Mouse (Mus musculus) cerebellum, adult 18-20 months (tissue): ENCODE data around the gene 2900011O08Rik.

Experiments used
- DNase-seq, 2 experiments: peaks; one replicate each; pipeline ENCODE4 v3.0.0; 2021

The 2900011O08Rik gene

GRCm38 (mm10) chr16:14070471-14071169 lies 84.2 kb downstream of the 2900011O08Rik start:
- no peak for DNase-seq

DNA sequence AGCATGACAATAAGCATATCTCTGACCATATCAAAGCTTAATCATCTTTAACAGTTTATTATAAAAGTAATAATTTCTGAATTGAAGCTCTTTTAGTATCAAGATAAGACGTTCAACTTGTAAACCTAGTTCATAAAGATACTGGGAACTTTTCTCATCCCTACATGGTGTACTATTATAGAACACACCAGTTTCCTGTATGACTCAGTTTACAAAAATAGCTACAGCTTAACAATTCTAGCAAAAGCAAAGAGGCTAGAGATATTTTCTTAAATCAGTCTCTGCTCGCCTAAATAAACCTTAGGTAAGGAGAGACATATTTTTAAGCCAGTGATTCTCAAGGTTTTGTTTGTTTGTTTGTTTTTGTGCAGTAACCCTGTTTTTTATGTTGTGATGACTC lies 96.5 kb downstream of the 2900011O08Rik start:
- no peak for DNase-seq

DNA sequence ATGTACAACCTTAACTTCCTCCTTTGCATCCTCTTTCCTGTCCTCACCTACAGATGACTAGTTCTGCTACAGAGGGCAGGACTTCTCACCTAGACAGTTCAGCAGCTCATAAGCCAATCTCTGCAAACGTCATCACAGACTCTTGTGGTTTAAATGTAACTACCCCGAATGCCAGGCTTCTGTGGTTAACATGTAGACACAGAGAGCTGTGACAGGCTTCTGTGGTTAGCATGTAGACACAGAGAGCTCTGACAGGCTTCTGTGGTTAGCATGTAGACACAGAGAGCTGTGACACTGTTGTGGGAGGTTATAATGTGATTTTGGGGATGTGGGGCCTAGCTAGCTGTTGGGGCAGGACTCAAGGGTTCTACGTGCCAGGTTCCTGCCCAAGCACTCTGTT lies 101.8 kb downstream of the 2900011O08Rik start:
- DNase-seq = no peak

DNA sequence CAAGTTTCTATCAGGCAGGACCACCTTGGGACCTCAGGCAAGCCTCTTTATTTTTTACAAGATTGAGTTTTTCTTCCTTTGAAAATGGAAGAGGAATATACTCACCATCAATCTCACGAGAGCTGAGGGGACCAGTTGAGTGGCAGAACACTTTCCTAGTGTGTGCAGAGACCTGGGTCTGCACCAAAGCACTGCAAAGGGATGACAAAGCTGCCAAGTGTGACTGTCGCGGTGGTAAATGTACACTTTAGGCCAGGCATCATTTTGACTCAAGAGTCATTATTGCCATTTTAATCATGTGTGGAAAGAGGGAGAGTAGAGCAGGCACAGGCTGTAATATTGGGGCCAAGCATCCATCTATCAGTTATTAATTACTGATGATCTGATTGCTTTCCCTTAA lies 102.9 kb downstream of the 2900011O08Rik start:
- DNase-seq = no peak

GRCm38 (mm10) chr16:14091771-14092170 lies 105.4 kb downstream of the 2900011O08Rik start:
- no peak for DNase-seq

DNA sequence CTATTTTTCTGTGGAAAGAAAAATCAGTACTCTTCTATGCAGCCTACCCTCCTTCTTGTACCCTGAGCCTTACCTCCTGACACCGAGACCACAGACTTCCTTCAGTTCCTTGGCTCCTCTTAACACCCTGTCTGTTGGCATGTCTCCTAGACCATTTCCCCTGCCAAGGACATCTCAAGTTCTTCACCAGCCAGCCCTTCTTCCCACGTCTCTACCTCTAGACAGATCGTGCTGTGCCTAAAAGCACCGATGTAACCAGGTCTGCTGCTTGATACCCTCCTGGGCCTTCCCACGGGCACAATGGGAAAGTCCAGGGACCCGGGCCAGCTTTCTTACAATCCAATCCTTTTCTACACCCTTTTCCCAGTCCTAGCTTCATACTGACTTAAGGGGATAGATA lies 119.5 kb downstream of the 2900011O08Rik start:
- no peak for DNase-seq

DNA sequence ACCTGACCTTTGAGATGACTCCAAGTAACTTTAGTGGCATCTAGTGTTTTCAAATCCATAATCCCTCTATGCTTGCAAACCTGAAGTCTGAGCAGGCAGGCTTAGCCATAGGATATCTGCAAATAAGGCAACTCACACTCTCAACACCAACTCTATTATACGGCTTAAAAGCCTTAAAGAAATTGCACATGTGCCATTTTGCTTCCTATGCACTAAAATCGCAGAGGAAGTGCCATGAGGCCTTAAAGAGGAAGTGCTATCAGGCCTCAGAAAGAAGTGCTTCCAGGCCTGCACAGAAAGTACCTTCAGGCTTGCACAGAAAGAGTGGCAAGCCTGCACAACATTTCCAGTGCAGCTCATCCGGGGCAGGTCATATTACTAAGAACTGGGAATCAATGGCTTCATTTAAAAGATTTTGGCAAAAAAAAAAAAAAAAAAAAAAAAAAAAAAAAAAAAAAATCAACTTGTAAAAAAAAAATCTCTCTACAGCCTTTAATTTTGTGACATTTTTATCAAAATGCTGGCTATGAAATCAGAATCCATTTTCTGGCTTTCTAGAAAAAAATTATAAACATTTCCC lies 123.3 kb downstream of the 2900011O08Rik start:
- DNase-seq = no peak

- no peak for DNase-seq
Measured at GRCm38 (mm10) chr16:14110922-14111321, 124.5 kb downstream of the 2900011O08Rik start.

GRCm38 (mm10) chr16:14112133-14112532 lies 125.7 kb downstream of the 2900011O08Rik start:
- DNase-seq = no peak

- DNase-seq = no peak
Measured at GRCm38 (mm10) chr16:14112742-14113141, 126.3 kb downstream of the 2900011O08Rik start.

GRCm38 (mm10) chr16:14117299-14117698 lies 130.9 kb downstream of the 2900011O08Rik start:
- DNase-seq = no peak

DNA sequence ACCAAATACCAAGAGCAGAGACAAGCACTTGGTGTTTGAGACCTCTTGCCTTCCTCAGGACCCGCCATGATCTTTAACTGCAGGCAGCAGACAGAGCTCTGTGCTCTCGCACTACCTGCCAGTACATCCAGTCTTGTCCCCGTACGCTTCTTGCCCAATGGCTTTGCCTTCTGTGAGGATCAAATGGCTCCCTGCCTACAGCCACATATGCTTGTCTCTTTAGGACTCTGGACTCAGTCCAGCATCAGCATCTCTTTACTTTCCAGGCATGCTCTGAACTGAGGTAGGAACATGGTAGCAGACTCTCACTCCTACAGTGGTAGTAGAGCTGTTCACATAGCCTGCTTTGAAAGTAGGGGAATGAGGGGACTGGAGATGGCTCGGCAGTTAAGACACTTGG lies 134.5 kb downstream of the 2900011O08Rik start:
- DNase-seq = peak; percentile 74 to 83

DNA sequence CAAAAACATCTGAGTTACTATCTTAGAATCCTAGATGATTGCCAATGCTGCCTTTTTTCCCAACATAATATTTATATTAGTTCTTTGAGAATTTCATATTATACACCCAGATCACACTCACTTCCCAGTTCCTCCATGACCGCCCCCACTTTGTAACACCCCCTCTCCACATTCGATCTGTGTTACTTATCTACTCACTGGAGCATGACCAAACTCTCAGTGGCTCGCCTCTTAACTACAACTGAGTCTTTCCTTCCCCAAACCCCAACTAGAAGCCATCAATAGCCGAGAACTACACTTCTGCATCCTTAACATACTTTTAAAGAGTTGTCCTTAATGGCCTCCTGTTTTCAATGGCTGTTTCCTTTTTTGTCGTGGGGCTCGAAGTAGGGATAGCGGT lies 135.2 kb downstream of the 2900011O08Rik start:
- DNase-seq = no peak

GRCm38 (mm10) chr16:14122586-14122985 lies 136.2 kb downstream of the 2900011O08Rik start:
- no peak for DNase-seq

- no peak for DNase-seq
Measured at GRCm38 (mm10) chr16:14123901-14124300, 137.5 kb downstream of the 2900011O08Rik start.

- no peak for DNase-seq
Measured at GRCm38 (mm10) chr16:14124709-14125108, 138.3 kb downstream of the 2900011O08Rik start.

- DNase-seq = no peak
Measured at GRCm38 (mm10) chr16:14125253-14125652, 138.8 kb downstream of the 2900011O08Rik start.

GRCm38 (mm10) chr16:14128977-14129376 lies 142.6 kb downstream of the 2900011O08Rik start:
- DNase-seq = no peak

GRCm38 (mm10) chr16:14130796-14131195 lies 144.4 kb downstream of the 2900011O08Rik start:
- DNase-seq = no peak

- no peak for DNase-seq
Measured at GRCm38 (mm10) chr16:14131376-14131775, 145.0 kb downstream of the 2900011O08Rik start.

DNA sequence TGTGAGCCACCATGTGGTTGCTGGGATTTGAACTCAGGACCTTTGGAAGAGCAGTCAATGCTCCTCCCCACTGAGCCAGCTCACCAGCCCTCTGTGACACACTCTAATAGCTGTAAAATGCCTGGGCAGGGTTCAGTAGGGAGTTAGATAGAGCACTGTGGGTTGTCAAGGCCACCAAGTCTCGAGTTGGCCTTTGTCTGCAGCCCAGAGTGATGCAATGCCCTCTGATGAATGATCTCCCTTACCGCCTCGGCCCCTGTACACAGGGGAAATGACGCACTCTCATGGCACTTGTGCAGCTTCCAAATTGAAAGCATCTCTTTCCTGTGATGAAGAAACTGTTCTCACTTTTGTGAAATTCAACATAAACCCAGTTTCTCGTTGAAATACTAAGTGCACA lies 145.4 kb downstream of the 2900011O08Rik start:
- no peak for DNase-seq

GRCm38 (mm10) chr16:14135014-14135413 lies 148.6 kb downstream of the 2900011O08Rik start:
- no peak for DNase-seq

- DNase-seq = peak; percentile 22 to 35
Measured at GRCm38 (mm10) chr16:14137976-14138561, 151.7 kb downstream of the 2900011O08Rik start.

- DNase-seq = no peak
Measured at GRCm38 (mm10) chr16:14139106-14139505, 152.7 kb downstream of the 2900011O08Rik start.
